Mouse (Mus musculus): ENCODE measurements around the gene Cfap73. TPM values are rescaled to one million over a fixed set of nuclear protein-coding genes. Genes with fewer than 3 reads are reported as not detected.

Gene Cfap73
- polyA plus RNA-seq, 1 experiment = not detected

DNA sequence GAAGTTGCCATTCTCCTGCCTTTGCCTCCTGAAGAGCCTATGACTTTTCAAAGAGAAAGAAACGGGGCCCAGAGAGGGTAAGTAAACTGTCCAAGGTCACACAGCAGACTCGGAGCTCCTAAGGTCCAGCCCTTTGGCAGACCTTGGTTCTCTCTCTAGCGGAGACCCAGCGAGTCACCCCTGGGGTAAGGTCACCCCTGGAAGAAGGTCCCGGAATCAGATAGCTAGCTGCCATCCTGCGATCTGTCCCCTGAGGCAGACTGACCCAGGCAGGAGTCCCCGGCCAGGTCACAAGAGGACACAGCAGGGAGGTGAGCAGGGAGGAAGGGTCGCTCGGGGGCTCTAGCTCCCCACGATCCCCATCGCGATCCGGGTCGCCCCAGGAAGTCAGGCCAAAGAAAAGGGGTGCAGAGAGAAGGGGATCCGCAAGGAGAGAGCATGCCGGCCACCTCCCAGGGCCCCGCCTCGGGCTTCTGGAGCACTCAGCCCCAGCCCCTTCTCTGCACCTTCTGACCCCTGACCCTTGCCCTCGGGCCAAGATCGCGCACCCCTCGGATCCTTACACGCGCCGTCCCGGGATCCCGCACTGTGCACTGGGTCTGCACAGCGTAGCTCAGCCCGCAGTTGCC is 46.0 kb downstream of the Cfap73 start:
- Histone ChIP-seq H3K4me3 (ENCODE audit: low read depth, low read length) (peak overlapping the region; percentile 90), H3K9me3 (replicated peaks; ENCODE audit: control insufficient read depth, insufficient read depth, low read length, poor library complexity, severe bottlenecking) (no peaks in the 10 kb centered on the region), H3K4me1 (ENCODE audit: control insufficient read depth, insufficient read depth, low read length) (no peaks in the 10 kb centered on the region), H3K27ac (ENCODE audit: insufficient read depth, low read length) (no peak overlapping the region), H3K36me3 (ENCODE audit: control insufficient read depth, insufficient read depth, low read length, poor library complexity, severe bottlenecking) (no peaks in the 10 kb centered on the region), H3K9ac (ENCODE audit: low read depth, poor library complexity, severe bottlenecking) (peak overlapping the region; percentile 81), H3K27me3 (ENCODE audit: control insufficient read depth, insufficient read depth, low read length, poor library complexity, severe bottlenecking) (no peaks in the 10 kb centered on the region)
- TF ChIP-seq EP300 (IDR thresholded peaks at IDR 0.05; ENCODE audit: insufficient read depth, low read depth, low read length) (no peak), CTCF (IDR thresholded peaks at IDR 0.05; ENCODE audit: low read depth, low read length) (no peak), POLR2A (IDR thresholded peaks at IDR 0.05; ENCODE audit: insufficient read depth, low read length) (no peak)

DNA sequence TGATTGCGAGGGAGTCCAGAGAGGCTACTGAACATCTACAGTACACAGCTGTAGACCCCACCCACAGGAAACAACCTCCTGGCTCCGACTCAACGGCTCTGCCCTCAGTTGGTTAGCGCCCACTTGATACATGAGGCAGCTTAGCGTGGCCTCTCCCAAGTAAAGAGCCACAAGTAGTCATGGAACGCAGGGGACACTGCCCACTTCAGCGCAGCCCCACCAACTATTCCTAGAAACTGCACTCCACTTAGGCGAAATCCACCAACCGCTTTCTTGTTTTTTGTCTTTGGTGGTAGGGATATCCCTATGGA is 46.5 kb downstream of the Cfap73 start:
- Histone ChIP-seq H3K4me3 (ENCODE audit: low read depth, low read length) (no peak overlapping the region), H3K27me3 (ENCODE audit: control insufficient read depth, insufficient read depth, low read length, poor library complexity, severe bottlenecking) (no peaks in the 10 kb centered on the region), H3K9ac (ENCODE audit: low read depth, poor library complexity, severe bottlenecking) (peak overlapping the region; percentile 81), H3K9me3 (replicated peaks; ENCODE audit: control insufficient read depth, insufficient read depth, low read length, poor library complexity, severe bottlenecking) (no peaks in the 10 kb centered on the region), H3K36me3 (ENCODE audit: control insufficient read depth, insufficient read depth, low read length, poor library complexity, severe bottlenecking) (no peaks in the 10 kb centered on the region), H3K27ac (ENCODE audit: insufficient read depth, low read length) (no peak overlapping the region), H3K4me1 (ENCODE audit: control insufficient read depth, insufficient read depth, low read length) (no peaks in the 10 kb centered on the region)
- no peak for TF ChIP-seq EP300 (IDR thresholded peaks at IDR 0.05; ENCODE audit: insufficient read depth, low read depth, low read length)
- TF ChIP-seq POLR2A (IDR thresholded peaks at IDR 0.05; ENCODE audit: insufficient read depth, low read length) = no peak
- TF ChIP-seq CTCF (IDR thresholded peaks at IDR 0.05; ENCODE audit: low read depth, low read length) = no peak

DNA sequence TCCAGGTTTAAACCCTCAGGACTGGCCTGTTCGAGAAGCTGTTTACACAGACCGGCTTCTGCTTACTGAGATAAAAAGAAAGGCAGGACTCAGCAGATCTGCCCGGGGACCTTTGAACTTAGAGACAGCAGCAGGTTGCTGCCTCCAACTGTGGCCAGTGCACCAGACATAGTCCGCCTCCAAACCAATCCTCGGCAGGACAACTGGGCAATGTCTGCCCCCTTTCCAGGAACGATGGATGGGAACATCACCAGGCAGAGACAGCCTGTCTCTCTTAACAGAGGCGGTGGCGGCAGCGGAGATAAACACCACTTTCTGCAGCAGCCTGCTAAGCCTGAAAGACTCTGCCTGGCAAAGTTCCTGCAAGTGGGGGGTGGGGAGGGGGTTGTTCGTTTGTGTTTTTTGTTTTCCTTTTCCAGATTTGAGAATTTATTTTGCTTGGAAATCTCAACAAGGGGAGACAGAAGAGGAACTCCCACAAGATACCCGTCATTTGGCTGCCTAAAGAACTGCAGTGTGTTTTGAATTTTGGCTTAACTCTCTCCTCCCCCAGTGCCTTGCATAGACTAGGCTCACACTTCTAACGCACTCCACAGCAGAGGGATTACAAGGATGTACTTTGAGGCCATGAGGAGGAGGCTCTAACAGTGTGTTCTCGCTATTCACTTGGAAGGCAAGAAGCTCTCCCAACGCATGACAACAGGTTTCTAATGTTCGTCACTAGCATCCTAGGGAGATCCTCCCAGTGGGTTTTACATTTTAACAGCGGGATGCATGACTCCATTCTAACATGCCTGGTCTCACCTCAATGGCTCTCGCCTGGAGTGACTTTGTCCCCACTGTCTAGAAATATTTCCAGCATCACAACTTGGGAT is 47.1 kb downstream of the Cfap73 start:
- Histone ChIP-seq H3K27me3 (ENCODE audit: control insufficient read depth, insufficient read depth, low read length, poor library complexity, severe bottlenecking) (no peaks in the 10 kb centered on the region), H3K4me3 (ENCODE audit: low read depth, low read length) (no peak overlapping the region), H3K27ac (ENCODE audit: insufficient read depth, low read length) (no peak overlapping the region), H3K9ac (ENCODE audit: low read depth, poor library complexity, severe bottlenecking) (no peak overlapping the region), H3K36me3 (ENCODE audit: control insufficient read depth, insufficient read depth, low read length, poor library complexity, severe bottlenecking) (no peaks in the 10 kb centered on the region), H3K4me1 (ENCODE audit: control insufficient read depth, insufficient read depth, low read length) (no peaks in the 10 kb centered on the region), H3K9me3 (replicated peaks; ENCODE audit: control insufficient read depth, insufficient read depth, low read length, poor library complexity, severe bottlenecking) (no peaks in the 10 kb centered on the region)
- TF ChIP-seq CTCF (IDR thresholded peaks at IDR 0.05; ENCODE audit: low read depth, low read length) = no peak
- no peak for TF ChIP-seq POLR2A (IDR thresholded peaks at IDR 0.05; ENCODE audit: insufficient read depth, low read length)
- TF ChIP-seq EP300 (IDR thresholded peaks at IDR 0.05; ENCODE audit: insufficient read depth, low read depth, low read length) = no peak

DNA sequence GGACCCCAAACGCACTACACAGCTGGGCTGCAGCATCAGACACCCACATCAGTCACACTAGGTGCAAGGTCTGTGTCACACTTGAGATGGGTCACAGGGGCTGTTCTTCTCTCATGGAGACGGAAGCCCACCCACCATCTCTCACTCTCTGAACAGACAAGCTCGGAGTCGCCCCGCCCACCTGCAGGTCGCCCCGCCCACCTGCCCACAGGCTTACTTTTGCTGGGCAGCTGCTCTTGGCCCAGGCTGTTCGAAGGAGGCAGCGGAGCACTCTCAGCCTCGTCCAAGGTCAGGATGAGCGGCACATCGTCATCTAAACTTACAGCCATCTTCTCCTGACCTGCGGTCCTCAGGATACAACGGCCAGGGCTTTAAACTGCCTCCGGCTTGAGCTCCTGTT is 49.1 kb downstream of the Cfap73 start:
- Histone ChIP-seq H3K27me3 (ENCODE audit: control insufficient read depth, insufficient read depth, low read length, poor library complexity, severe bottlenecking) (no peaks in the 10 kb centered on the region), H3K9me3 (replicated peaks; ENCODE audit: control insufficient read depth, insufficient read depth, low read length, poor library complexity, severe bottlenecking) (no peaks in the 10 kb centered on the region), H3K36me3 (ENCODE audit: control insufficient read depth, insufficient read depth, low read length, poor library complexity, severe bottlenecking) (no peaks in the 10 kb centered on the region), H3K4me3 (ENCODE audit: low read depth, low read length) (no peak overlapping the region), H3K9ac (ENCODE audit: low read depth, poor library complexity, severe bottlenecking) (no peak overlapping the region), H3K4me1 (ENCODE audit: control insufficient read depth, insufficient read depth, low read length) (peaks cover 3% of the 10 kb centered on the region), H3K27ac (ENCODE audit: insufficient read depth, low read length) (no peak overlapping the region)
- TF ChIP-seq POLR2A (IDR thresholded peaks at IDR 0.05; ENCODE audit: insufficient read depth, low read length) (no peak), CTCF (IDR thresholded peaks at IDR 0.05; ENCODE audit: low read depth, low read length) (no peak), EP300 (IDR thresholded peaks at IDR 0.05; ENCODE audit: insufficient read depth, low read depth, low read length) (no peak)

DNA sequence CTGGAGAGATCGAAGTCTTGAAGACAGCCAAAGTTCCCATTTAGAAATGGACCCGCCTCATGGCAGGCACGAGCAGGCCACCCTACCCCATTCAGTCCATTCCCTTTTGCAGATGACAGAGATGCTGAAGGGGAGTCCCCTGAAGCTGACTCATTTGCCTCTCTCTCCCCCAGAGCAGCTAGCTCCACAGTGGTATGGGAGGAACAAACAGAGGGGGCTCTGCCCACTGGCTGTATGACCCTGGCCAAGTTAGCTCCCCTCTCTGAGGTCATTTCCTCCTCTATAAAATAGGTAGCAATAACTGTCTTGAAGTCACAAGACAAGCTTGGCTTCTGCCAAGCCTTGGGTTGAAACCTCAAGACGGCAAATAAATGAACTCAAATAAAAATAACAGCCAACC is 50.5 kb downstream of the Cfap73 start:
- Histone ChIP-seq H3K27ac (ENCODE audit: insufficient read depth, low read length) (no peak overlapping the region), H3K9ac (ENCODE audit: low read depth, poor library complexity, severe bottlenecking) (no peak overlapping the region), H3K9me3 (replicated peaks; ENCODE audit: control insufficient read depth, insufficient read depth, low read length, poor library complexity, severe bottlenecking) (no peaks in the 10 kb centered on the region), H3K4me3 (ENCODE audit: low read depth, low read length) (no peak overlapping the region), H3K4me1 (ENCODE audit: control insufficient read depth, insufficient read depth, low read length) (peaks cover 5% of the 10 kb centered on the region), H3K36me3 (ENCODE audit: control insufficient read depth, insufficient read depth, low read length, poor library complexity, severe bottlenecking) (no peaks in the 10 kb centered on the region), H3K27me3 (ENCODE audit: control insufficient read depth, insufficient read depth, low read length, poor library complexity, severe bottlenecking) (no peaks in the 10 kb centered on the region)
- no peak for TF ChIP-seq POLR2A (IDR thresholded peaks at IDR 0.05; ENCODE audit: insufficient read depth, low read length)
- TF ChIP-seq EP300 (IDR thresholded peaks at IDR 0.05; ENCODE audit: insufficient read depth, low read depth, low read length) = no peak

DNA sequence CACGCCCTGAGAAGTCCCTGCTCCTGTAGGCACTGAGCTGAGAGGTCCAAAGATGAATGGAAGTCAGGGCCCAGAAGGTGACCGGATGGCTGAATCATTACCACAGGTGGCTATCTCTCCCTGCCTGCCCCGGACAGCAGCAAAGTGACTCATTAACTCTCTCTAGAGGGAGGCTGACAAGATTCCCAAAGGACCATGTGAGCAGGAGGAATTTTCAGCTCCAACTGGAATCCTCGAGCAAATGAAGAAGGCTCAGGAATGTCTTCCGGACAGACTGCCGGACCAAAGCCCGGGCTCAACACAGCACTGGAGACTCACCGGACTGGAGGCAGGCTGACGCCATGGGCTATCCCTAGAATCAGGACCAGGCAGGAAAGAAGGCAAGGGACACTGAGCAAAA is 52.0 kb downstream of the Cfap73 start:
- Histone ChIP-seq H3K9me3 (replicated peaks; ENCODE audit: control insufficient read depth, insufficient read depth, low read length, poor library complexity, severe bottlenecking) (no peaks in the 10 kb centered on the region), H3K27ac (ENCODE audit: insufficient read depth, low read length) (no peak overlapping the region), H3K36me3 (ENCODE audit: control insufficient read depth, insufficient read depth, low read length, poor library complexity, severe bottlenecking) (no peaks in the 10 kb centered on the region), H3K9ac (ENCODE audit: low read depth, poor library complexity, severe bottlenecking) (no peak overlapping the region), H3K4me3 (ENCODE audit: low read depth, low read length) (no peak overlapping the region), H3K27me3 (ENCODE audit: control insufficient read depth, insufficient read depth, low read length, poor library complexity, severe bottlenecking) (no peaks in the 10 kb centered on the region), H3K4me1 (ENCODE audit: control insufficient read depth, insufficient read depth, low read length) (peaks cover 9% of the 10 kb centered on the region)
- TF ChIP-seq EP300 (IDR thresholded peaks at IDR 0.05; ENCODE audit: insufficient read depth, low read depth, low read length) = no peak
- no peak for TF ChIP-seq POLR2A (IDR thresholded peaks at IDR 0.05; ENCODE audit: insufficient read depth, low read length)
- no peak for TF ChIP-seq CTCF (IDR thresholded peaks at IDR 0.05; ENCODE audit: low read depth, low read length)
